Mouse (Mus musculus) embryo, embryonic 11 days (tissue): Measurements from ENCODE around the gene Orm1.

Experiments
- DNase-seq: peaks from one replicate; pipeline ENCODE4 v3.0.0-alpha.2; 2015

Orm1 gene

DNA sequence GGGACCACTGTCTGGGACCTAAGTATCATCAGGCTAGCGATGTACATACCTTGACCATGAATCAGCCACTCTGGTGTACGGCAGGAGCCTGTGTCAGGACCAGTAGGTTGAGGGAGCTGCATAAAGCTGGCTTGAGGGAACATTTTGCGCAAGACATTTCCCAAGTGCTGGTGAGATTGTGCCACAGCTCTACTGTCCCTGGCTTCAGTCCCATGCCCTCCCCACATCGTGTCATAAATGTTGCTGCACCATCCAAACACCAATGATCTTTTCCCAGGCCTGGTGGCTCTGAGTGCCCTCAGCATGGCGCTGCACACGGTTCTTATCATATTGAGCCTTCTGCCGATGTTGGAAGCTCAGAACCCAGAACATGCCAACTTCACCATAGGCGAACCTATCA is at the start of gene Orm1:
Orm1 (plus strand) TSS at position 266 of the 400 bp plus-strand sequence.
- DNase-seq, result no peak

DNA sequence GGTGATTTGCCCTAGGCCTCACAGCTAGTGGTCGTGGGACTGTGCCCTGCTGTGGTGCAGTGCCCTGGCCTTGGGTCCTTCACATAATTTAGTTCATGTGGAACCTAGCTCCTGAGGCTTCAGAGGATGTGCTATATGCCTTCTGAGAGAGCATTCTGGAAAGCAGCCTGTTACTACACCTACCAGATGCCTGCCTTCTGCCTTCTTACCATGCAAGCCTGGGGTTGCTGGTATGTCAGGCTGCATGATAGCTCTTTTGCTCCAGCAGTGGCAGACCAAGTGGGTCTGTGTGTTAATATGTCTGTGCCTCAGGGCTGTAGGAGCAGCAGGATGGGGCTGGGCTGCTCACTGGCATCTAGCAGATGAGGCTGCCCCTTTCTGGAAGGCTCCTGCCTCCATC is 48.7 kb upstream of the Orm1 start:
- no peak for DNase-seq

DNA sequence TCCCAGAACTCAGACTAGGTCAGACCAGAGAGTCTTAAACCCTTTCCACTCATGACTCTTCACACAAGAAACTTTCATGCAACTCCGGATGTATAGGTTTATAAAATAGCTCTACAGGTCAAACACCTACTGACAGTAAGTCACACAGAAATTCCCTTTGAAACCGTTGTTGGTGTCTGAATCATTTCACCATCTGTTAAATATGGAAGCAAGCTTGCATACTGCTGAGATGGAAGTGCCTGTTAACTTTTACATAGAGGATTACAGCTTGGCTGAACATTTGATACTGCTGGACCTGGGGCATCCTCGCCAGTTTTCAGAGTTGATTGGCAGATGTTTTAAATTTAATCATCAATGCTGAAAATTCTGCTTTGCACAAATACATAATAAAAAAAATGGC is 48.1 kb upstream of the Orm1 start:
- no peak for DNase-seq

DNA sequence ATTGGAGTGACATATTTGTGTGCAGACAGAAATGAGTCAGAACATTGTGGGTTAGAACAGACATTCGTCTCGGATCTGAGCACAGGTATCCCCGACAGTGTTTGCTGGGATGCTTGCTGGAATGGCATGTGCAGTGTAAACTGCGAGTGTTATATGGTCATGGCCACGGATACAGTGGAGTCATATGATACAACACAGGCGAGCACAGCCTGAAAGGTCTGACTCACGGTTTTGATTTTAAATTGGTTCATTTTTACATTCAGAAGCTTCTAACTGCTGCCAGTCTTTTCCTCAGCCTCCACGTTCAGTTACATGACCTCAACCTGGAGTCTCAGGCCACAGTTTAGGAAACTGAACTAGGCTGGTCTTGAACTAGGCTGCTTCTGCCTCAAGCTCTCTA is 47.5 kb upstream of the Orm1 start:
- no peak for DNase-seq

DNA sequence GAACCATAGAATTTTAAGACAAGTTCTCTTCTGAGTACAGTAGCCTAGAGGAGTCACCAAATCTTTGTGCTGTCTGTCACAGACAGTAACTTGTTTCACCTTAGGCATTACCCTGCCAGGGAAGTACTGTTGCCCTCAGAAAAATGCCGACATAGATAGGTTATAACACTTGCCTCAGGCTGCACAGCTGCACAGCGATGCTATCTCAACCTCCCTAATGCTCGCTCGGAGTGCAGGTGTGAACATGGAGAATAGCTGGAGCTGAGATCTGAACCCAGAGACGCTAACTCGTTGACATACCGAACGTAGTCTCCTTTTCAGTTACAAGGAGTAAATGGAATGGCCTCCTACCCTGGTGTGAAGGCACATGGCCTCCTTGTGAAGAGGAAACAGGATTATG is 46.2 kb upstream of the Orm1 start:
- no peak for DNase-seq

DNA sequence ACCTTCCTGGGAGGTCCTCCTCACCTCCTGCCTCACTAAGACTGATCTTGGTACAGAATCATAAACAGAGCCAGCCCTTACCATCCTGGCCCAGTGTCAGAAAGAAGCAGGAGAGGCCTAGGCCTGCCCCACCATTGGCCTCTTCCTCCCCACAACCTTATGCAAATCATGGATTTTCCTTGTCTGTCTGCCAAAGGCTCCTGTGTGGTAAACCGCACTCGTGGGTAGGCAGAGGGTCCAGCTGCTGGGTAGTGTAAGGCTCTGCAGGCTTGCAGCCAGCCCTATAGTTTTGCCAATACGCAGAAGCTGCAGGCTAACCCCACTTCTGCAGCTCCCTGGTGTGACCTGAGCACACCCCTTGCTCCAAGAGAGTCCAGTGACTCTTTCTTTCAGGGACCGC is 41.7 kb upstream of the Orm1 start:
- no peak for DNase-seq

DNA sequence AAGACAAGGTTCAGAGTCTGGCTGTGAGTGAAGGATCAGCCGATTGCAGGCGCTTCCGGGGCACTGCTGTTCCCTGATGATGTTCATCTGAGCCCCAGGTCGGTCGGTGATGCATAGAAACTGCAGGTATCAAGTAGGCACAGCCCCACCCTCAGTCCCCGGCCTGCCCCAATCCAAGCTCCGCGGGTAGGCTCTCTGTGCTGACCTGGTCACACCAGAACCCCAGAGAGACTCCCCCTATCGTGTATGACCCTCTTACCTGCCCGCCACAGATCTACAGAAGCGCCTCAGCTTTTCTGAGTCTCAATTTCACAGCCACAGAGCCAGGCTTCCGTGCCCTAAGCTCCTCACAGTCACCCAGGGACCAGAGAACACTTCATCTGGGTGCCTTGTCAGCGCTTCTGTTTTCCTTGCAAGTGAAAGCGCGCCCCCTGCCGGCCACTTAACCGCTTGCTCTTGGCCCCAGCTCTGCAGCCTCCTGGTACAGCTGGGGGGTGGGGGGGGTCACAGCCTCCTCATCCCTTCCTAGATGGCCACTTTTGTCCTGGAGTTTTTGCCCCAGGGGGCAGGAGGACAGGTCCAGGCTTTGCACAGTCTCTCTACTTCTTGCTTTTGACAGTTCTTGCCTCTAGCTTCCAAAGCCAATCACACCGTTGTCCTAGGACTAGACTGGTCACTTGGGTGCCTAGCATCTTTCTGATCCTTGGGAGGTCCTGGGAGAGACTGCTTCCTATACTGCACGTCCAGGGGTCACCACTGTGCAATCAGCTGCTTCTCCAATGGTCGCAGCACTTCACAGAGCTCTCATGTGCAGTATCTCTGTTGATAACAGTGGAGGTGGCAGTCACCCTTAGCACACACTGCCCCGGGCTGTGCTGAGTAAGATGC is 36.9 kb upstream of the Orm1 start:
- DNase-seq, result peak; percentile 91

DNA sequence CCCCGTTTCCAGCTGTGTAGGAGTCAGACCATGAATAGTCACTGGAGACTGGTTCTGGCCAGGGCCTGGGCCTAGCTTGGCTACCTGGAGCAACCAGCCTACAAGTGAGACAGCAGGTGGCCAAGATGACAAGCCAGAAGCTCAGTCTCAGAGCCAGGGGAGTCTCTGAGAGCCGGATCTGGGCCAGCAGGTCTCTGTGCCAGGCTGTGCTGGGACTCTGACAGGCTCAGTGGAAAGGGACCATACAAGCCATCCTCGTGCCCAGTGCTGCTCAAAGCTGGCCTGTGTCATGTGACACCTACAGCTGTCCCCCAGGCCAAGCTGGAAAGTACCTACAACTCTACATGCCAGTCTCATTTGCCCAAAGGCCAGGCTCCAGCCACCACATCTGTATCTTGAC is 36.0 kb upstream of the Orm1 start:
- DNase-seq, result no peak

DNA sequence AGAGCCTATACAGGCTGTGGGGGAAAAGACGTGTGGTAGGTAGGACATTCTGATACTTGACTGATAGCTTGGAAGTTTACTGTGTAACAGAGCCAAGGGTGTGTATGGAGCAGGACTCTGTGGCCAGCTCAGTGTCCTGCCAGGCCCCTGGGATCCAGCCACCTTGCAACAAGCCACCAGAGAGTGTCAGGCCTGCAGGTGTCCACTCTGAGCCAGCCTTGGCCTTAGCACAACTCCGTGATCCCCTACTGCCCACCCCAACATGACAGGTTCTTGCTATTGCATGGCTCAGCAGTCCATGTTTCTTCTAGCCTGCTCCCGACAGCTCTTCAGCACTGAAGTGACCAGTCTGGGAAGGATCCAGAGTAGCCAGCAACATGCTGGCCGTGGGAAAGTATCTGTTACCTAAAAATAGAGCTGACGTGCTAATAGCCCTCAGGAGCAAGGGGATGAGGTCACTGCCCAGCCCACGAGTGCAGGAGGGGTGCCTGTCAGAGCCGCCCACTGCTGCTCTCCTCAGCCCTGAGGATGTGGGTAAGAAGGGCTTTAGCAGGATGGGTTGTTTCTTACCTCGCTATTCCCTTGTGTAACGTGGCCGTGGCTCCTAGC is 34.0 kb upstream of the Orm1 start:
- no peak for DNase-seq

DNA sequence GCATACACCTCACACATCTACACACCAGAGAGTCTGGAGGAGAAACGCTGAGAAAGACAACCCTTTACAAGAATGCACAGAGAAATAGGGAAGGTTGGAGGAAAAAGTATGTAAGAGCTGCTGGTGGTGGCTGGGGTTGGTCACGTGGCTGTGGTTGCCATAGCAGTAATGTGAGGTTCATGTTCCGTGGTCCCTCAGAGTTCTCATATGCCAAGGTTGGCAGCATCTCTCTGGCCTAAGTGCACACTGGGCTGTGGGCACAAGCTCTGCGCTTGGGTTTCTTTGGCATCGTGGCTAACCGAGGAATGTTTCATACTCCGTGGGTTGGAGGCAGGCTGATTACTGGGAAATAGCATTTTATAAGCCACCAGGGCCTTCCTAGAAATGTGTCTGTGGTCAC is 32.9 kb upstream of the Orm1 start:
- no peak for DNase-seq

DNA sequence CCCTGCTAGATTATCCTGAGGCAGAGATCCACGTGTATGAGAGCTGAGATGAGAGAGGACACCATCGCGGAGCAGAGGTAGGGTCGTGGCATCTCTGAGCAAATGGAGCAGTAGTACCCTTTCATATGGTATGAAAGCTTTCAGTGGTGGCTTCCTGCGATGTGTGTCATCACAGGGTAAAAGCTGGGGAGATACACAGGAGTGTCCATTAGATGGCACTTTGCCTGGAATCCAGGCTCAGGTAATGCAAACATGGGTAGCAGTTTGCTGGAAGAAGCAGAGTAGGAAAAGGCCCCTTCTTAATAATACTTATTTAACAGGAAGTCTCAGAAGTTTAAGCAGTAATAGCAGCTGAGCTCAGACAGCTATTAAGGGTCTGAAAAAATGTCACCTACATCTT is 30.3 kb upstream of the Orm1 start:
- DNase-seq, result no peak

DNA sequence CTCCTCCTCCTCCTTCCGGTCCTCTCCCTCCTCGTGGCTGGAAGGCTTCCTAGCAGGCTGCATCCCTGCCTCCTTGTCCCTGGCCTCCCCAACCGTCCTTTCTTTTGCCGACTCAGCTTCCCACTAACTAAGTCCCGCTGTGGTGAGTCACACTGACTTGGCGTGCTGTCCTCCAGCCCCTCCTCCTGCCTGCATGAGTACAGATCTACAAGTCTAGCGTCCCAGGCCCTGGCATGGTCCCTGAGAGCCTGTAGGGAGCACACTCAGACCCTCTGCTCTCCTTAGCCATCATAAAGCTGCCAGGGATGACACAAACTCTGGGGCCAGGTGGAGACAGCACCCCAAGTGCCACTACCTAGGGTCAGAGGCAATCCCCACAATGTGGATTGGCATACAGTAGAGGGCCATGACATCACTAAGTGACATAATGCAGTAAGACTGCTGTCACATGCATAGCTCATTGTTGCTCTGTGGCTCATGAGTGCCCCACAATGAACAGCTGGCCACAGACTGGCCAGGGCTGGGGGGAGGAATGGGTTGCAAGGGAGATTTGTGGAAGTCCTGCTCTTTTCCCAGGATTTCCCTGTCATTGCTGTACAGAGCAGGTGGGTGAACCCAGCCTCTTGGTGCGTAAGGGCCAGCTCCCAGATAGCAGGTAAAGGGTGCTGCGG is 28.1 kb upstream of the Orm1 start:
- no peak for DNase-seq

DNA sequence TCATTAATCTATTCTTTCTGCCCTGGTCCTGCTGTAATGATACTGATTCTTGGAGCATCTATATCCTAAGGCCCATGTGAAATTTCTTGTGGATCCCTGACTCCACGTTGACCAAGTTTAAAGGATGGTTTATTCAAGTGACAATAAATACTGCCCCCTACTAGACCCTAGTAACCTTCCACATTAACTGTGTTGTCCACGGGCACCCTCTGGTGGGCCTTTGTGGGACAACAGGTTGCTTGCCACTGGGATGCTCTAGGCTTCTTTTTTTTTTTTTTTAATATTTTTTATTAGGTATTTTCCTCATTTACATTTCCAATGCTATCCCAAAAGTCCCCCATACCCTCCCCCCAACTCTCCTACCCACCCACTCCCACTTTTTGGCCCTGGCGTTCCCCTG is 24.8 kb upstream of the Orm1 start:
- DNase-seq, result peak; percentile 73

DNA sequence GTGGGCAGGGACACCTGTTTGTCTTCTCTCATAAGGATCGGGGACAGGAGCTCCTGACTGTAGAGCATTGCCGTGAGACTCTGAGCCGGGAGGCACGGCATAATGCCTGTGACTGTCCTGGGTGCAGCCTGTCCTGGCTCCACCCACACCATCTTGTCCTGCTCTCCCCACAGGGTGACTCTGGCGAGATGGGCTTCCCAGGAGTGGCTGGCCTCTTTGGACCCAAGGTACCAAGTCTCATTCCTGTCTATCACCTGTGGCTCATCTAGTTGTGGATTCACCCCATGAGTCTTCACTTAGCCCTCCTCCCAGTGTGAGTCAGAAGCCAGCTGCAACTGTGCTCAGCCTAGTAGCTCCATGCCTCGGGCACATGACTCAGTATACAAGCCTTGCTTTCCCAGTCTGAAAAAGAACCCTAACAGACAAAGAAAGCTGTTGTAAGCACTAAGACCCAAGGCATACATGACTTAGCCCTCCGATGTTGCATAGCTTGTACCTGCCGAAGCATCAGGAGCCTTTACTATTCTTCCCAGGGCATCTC is 21.0 kb upstream of the Orm1 start:
- DNase-seq, result no peak

DNA sequence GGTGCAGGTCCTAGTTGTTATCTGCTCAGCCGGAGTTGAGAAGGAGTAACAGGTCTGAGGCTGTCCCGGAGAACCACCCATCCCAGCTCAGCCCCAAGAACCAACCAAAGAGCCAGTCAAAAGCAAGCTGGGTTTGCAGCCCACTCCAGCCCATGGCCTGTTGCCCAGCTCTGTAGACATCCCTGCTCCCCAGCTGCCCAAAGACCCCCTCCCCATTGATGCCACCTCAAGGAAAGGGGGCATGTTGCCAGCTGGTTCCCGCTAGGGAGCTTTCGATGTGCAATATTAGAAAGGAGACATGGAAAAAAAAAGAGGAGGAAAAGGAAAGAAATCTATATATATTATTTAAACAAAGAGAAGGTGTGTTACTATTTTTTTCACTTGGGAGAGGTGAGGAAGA is 11.0 kb upstream of the Orm1 start:
- DNase-seq, result no peak

DNA sequence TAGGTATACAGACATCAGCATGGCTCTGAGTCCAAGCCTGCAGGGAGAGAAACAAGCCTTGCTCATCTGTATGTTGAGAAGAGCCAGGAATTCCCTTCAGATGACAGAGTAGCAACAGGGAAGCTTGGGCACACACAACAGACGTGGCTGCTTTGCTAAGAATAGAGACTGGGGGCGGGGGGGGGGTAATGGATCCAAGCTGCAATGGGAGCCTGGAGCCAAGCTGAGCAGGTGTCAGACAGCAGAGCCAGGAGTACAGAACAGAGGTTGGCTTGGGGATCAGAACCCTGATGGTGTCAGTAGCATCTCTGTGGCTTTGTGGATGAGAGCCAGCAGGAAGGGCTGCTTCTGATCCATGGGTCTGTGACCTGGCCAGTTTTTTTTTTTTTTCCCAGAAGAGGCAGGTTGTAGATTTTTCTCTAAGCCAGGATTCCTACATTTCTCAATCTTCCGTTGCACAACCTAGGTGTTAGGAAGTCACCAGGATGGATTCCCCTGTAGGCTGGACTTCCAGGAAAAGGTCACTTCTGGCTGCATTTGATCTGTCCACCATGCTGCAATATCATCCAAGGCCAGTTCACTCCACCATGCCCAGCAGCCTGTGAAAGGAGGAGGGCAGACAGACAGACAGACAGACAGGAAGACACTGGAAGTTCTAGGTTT is 5.8 kb upstream of the Orm1 start:
- no peak for DNase-seq

DNA sequence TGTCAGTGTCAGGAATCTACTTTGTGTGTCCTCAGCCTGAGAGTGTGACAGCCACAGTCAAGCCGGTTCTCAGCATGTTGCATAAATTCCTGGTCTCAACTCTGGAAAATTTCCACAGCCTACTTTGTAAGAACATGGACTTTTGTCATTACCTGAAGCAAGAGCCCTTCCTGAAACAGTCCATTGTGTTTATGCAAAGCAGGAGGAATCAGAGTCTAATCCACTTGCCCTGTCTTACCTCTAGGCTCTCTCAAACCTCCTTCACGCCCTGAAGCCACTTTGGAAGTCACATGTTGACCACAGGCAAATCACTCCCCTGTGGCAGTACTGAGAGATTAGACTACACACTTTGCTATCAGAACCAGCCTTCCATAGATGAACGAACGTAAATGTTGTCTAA is 1.9 kb upstream of the Orm1 start:
- no peak for DNase-seq

DNA sequence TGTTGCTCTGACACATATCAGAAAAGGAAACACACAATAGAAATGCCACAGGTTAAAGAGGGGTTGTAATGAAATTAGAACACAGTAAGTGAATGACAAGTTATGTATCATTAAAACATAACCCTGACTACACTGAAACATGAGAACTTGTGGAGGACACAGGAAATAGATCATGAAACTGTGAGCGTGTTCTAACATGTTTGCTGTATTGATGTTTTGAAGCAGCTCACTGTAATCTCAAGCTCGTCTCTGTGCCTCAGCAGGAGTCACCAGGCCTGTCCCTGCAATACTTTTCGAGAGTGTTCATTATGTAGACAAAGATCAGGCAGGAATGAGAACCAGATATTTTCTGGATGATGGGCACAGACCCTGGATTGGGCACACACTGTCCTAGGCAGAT is 752 bp upstream of the Orm1 start:
- DNase-seq, result no peak

DNA sequence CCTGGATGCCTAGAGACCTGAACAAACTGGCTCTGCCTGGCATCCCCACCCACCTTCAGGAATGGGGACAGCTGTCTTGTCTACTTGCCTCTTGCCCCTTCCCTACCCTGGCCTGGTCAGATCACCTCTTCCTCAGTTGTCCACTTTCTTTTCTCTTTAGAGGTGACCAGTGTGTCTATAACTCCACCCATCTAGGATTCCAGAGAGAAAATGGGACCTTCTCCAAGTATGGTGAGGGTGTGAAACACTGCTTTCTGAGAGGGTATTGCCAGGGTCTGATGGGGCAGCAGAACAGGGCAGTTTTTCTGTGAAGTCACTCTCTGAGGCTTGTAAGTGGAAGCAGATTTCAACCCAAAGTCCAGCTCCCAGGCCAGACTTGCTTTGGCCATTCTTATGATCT is 901 bp downstream of the Orm1 start:
- no peak for DNase-seq

DNA sequence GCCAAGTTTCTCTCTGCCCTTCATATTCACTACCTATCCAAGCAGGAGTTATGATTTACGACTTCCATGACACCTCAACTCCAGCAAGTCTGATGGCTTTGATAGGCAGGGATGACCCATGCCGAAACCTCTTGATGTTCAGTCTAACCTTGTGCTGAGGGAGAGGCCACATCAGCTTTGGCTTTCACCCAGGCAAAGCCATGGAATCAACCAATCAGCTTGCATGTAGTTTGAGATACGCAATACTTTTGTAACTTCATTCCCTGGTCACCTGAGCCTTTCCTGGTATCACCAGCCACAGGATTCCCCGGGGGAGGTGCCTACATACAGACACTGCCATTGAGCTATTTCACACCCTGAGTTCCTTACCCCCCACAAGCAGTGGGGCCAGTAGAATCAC is 2.3 kb downstream of the Orm1 start:
- no peak for DNase-seq

DNA sequence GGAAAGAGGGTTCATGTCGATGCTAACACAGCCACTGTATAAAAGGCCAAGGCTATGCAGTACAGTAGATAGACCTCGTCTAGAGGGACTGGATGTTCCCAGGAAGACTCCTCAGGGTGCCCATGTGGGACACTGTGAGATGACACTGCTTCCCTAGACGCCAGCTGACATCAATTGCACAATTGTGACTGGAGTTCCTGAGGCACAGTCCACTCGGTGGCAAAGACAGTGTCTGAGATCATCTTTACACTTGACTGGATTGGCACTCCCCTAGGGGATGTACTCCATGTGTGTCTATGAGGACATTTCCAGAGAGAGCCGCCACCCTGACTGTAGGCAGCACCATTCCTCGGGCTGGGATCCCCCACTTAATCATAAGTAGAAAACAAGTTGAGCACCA is 4.2 kb downstream of the Orm1 start:
- no peak for DNase-seq

DNA sequence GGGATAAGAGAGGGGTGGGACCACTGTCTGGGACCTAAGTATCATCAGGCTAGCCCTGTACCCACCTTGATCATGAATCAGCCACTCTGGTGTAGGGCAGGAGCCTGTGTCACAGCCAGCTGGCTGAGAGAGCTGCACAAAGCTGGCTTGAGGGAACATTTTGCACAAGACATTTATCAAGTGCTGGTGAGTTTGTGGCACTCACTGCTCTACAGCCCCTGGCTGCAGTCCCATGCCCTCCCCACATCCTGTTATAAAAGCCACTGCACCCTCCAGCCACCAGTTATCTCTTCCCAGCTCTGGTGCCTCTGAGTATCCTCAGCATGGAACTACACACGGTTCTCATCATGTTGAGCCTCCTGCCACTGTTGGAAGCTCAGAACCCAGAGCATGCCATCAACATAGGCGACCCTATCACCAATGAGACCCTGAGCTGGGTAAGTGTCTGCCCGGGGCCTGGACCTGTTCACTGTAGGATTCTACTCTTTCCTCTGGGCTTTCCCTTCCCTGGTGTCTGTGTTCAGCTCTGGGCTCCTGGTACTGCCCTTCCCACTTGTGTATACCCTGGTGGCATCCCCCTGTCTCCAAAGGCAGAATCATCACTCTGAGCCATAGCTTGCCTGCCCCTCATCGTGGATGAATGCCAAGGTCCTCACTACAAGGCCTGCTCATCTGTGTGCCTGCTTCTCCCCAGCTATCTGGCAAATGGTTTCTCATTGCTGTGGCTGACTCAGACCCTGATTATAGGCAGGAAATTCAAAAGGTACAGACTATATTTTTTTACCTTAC is 11.7 kb downstream of the Orm1 start, which contains the start of gene Orm3:
Orm3 (plus strand) TSS at position 286 of the 789 bp plus-strand sequence.
- no peak for DNase-seq
